Mouse (Mus musculus) neural tube, embryonic 13.5 days (tissue): ENCODE results near the gene Ubl7. TPM values are rescaled to one million over a fixed set of nuclear protein-coding genes. Genes with fewer than 3 reads are reported as not detected.

Source experiments
- ATAC-seq: fragments of 200-750 bp; cut with Nextera tagmentation; 2 replicates; pipeline ENCODE4 v1.8.0; 2017; ENCODE audit warnings: low read depth, mild to moderate bottlenecking, moderate TSS enrichment, moderate library complexity
- H3K27ac ChIP-seq: fragments of 300-500 bp; sonication (generic); replicated peaks from 2 replicates; pipeline ENCODE4 v1.5.1; 2015; ENCODE audit warnings: moderate library complexity, mild to moderate bottlenecking, inconsistent platforms
- H3K27me3 ChIP-seq: fragments of 300-500 bp; sonication (generic); 2 replicates; pipeline ENCODE4 v1.6.1; 2015; ENCODE audit warnings: mild to moderate bottlenecking, inconsistent platforms
- H3K36me3 ChIP-seq: fragments of 300-500 bp; sonication (generic); 2 replicates; pipeline ENCODE4 v1.6.1; 2015; ENCODE audit warnings: mild to moderate bottlenecking, inconsistent platforms
- H3K4me1 ChIP-seq: fragments of 300-500 bp; sonication (generic); replicated peaks from 2 replicates; pipeline ENCODE4 v1.6.1; 2015; ENCODE audit warnings: inconsistent platforms
- H3K4me2 ChIP-seq: fragments of 300-500 bp; sonication (generic); 2 replicates; pipeline ENCODE4 v1.6.1; 2015; ENCODE audit warnings: inconsistent platforms, mild to moderate bottlenecking, moderate library complexity
- H3K4me3 ChIP-seq: fragments of 300-500 bp; sonication (generic); 2 replicates; pipeline ENCODE4 v1.5.1; 2015; ENCODE audit warnings: mild to moderate bottlenecking, inconsistent platforms
- H3K9ac ChIP-seq: fragments of 300-500 bp; sonication (generic); 2 replicates; pipeline ENCODE4 v1.6.1; 2015; ENCODE audit warnings: moderate library complexity, mild to moderate bottlenecking, inconsistent platforms
- H3K9me3 ChIP-seq: fragments of 300-500 bp; sonication (generic); 2 replicates; pipeline ENCODE4 v1.6.1; 2016; ENCODE audit warnings: inconsistent platforms
- WGBS: fragments of 180-500 bp; shearing (Covaris S2); methylation state at CpG from one replicate; pipeline ENCODE4 v1.1.7; 2015; 5-methylcytosine and 5-hydroxymethylcytosine counted together
- polyA plus RNA-seq: library from polyadenylated mRNA; unstranded; fragments of >200 nt; fragmentation: Nextera tagmentation; extraction: Ambion mirVana; gene quantifications from 2 replicates; pipeline ENCODE4 v1.2.1, GENCODE M21; 2015

The Ubl7 gene
- polyA plus RNA-seq, 1 experiment from 2014 or later: 166 TPM

- no peak overlapping the region for H3K9ac ChIP-seq
- H3K9me3 ChIP-seq: no peaks in the 10 kb centered on the region
- 91% methylated on average over 3 of the region's 3 CpGs for WGBS
- H3K4me3 ChIP-seq: no peak overlapping the region
- H3K4me2 ChIP-seq: no peak overlapping the region
- ATAC-seq: no peak
- H3K36me3 ChIP-seq: peaks cover 94% of the 10 kb centered on the region
- H3K27me3 ChIP-seq: no peaks in the 10 kb centered on the region
- no peaks in the 10 kb centered on the region for H3K4me1 ChIP-seq
- H3K27ac ChIP-seq: no peak overlapping the region
These were observed 12.3 kb downstream of the Ubl7 start for GRCm38 (mm10) chr9:57923046-57923445.

GRCm38 (mm10) chr9:57931166-57931767 is 20.5 kb downstream of the Ubl7 start:
- H3K27ac ChIP-seq: no peak overlapping the region
- H3K36me3 ChIP-seq: peaks cover 47% of the 10 kb centered on the region
- ATAC-seq: no peak
- 84% methylated on average over 5 of the region's 5 CpGs for WGBS
- no peaks in the 10 kb centered on the region for H3K4me1 ChIP-seq
- no peak overlapping the region for H3K9ac ChIP-seq
- no peak overlapping the region for H3K4me2 ChIP-seq
- no peaks in the 10 kb centered on the region for H3K9me3 ChIP-seq
- H3K4me3 ChIP-seq: no peak overlapping the region
- H3K27me3 ChIP-seq: no peaks in the 10 kb centered on the region

- Histone ChIP-seq H3K4me2 (no peak overlapping the region), H3K27me3 (peaks cover 6% of the 10 kb centered on the region), H3K9ac (no peak overlapping the region), H3K27ac (no peak overlapping the region), H3K4me1 (no peaks in the 10 kb centered on the region), H3K4me3 (no peak overlapping the region), H3K36me3 (peaks cover 38% of the 10 kb centered on the region), H3K9me3 (no peaks in the 10 kb centered on the region)
- WGBS: 77% methylated on average over 3 of the region's 3 CpGs
- no peak for ATAC-seq
These were observed 21.5 kb downstream of the Ubl7 start for GRCm38 (mm10) chr9:57932253-57932652.

- Histone ChIP-seq H3K27ac (no peak overlapping the region), H3K4me1 (no peaks in the 10 kb centered on the region), H3K9me3 (no peaks in the 10 kb centered on the region), H3K36me3 (peaks cover 30% of the 10 kb centered on the region), H3K27me3 (peaks cover 6% of the 10 kb centered on the region), H3K4me3 (no peak overlapping the region), H3K9ac (no peak overlapping the region), H3K4me2 (no peak overlapping the region)
- no peak for ATAC-seq
- WGBS: 75% methylated on average over 6 of the region's 6 CpGs
These were observed 22.2 kb downstream of the Ubl7 start for GRCm38 (mm10) chr9:57932831-57933602.

GRCm38 (mm10) chr9:57935683-57936437 is 25.1 kb downstream of the Ubl7 start:
- Histone ChIP-seq H3K4me3 (no peak overlapping the region), H3K4me1 (peaks cover 13% of the 10 kb centered on the region), H3K9me3 (no peaks in the 10 kb centered on the region), H3K27ac (no peak overlapping the region), H3K27me3 (peaks cover 13% of the 10 kb centered on the region), H3K36me3 (peaks cover 3% of the 10 kb centered on the region; the same call in 1 of the 2 replicates), H3K4me2 (no peak overlapping the region), H3K9ac (no peak overlapping the region)
- ATAC-seq: no peak
- 36% methylated on average over 6 of the region's 6 CpGs for WGBS

- Histone ChIP-seq H3K27ac (no peak overlapping the region), H3K9me3 (no peaks in the 10 kb centered on the region), H3K4me2 (no peak overlapping the region), H3K9ac (no peak overlapping the region), H3K4me1 (peaks cover 27% of the 10 kb centered on the region), H3K27me3 (peaks cover 26% of the 10 kb centered on the region), H3K36me3 (no peaks in the 10 kb centered on the region), H3K4me3 (no peak overlapping the region)
- ATAC-seq: no peak
- WGBS: 89% methylated on average over 4 of the region's 4 CpGs
These were observed 26.4 kb downstream of the Ubl7 start for GRCm38 (mm10) chr9:57937171-57937570.

- no peak overlapping the region for H3K4me3 ChIP-seq
- no peak overlapping the region for H3K4me2 ChIP-seq
- ATAC-seq: no peak
- no peak overlapping the region for H3K9ac ChIP-seq
- WGBS: 54% methylated on average over 6 of the region's 6 CpGs
- peaks cover 30% of the 10 kb centered on the region for H3K27me3 ChIP-seq
- H3K4me1 ChIP-seq: peaks cover 31% of the 10 kb centered on the region
- no peaks in the 10 kb centered on the region for H3K9me3 ChIP-seq
- H3K27ac ChIP-seq: no peak overlapping the region
- no peaks in the 10 kb centered on the region for H3K36me3 ChIP-seq
These were observed 26.9 kb downstream of the Ubl7 start for GRCm38 (mm10) chr9:57937651-57938050.

GRCm38 (mm10) chr9:57938225-57939055 is 27.7 kb downstream of the Ubl7 start:
- peaks cover 36% of the 10 kb centered on the region for H3K27me3 ChIP-seq
- no peak overlapping the region for H3K4me2 ChIP-seq
- H3K27ac ChIP-seq: no peak overlapping the region
- H3K4me1 ChIP-seq: peaks cover 38% of the 10 kb centered on the region
- ATAC-seq: no peak
- no peaks in the 10 kb centered on the region for H3K36me3 ChIP-seq
- 78% methylated on average over 5 of the region's 5 CpGs for WGBS
- no peak overlapping the region for H3K4me3 ChIP-seq
- H3K9ac ChIP-seq: peak overlapping the region; percentile 89
- no peaks in the 10 kb centered on the region for H3K9me3 ChIP-seq

- Histone ChIP-seq H3K4me2 (peak within 1 kb of the TSS; percentile 79), H3K27me3 (peaks cover 36% of the 10 kb centered on the region), H3K36me3 (no peaks in the 10 kb centered on the region), H3K4me1 (peaks cover 40% of the 10 kb centered on the region), H3K27ac (peak within 1 kb of the TSS; percentile 91), H3K9ac (peak within 1 kb of the TSS; percentile 89), H3K4me3 (peak within 1 kb of the TSS; percentile 60), H3K9me3 (no peaks in the 10 kb centered on the region)
- peak; percentile 88 for ATAC-seq
- WGBS: under 1% methylated on average over 60 of the region's 60 CpGs
These were observed 28.9 kb downstream of the Ubl7 start, which contains the start of gene Sema7a for GRCm38 (mm10) chr9:57939431-57940348. Gene Sema7a, plus strand, starts transcription at chr9:57940112.

GRCm38 (mm10) chr9:57940349-57940794 is 29.6 kb downstream of the Ubl7 start:
- H3K4me1 ChIP-seq: peaks cover 46% of the 10 kb centered on the region
- under 1% methylated on average over 44 of the region's 44 CpGs for WGBS

More at GRCm38 (mm10) chr9:57940349-57940794, 29.6 kb downstream of the Ubl7 start:
- Histone ChIP-seq H3K27ac (peak overlapping the region; percentile 91), H3K9me3 (no peaks in the 10 kb centered on the region), H3K9ac (peak overlapping the region; percentile 89), H3K4me3 (peak overlapping the region; percentile 60), H3K4me2 (peak overlapping the region; percentile 79), H3K27me3 (peaks cover 36% of the 10 kb centered on the region), H3K36me3 (no peaks in the 10 kb centered on the region)
- peak; percentile 83 for ATAC-seq
